Mouse (Mus musculus) embryonic fibroblast, embryonic 13.5 days (primary cell): ENCODE results near the gene Srm. TPM values are rescaled to one million over a fixed set of nuclear protein-coding genes. Genes with fewer than 3 reads are reported as not detected.

ENCODE experiments used
- H3K27ac ChIP-seq: 2 replicates; pipeline ENCODE4 v1.5.1; 2012; ENCODE audit warnings: low read length, control low read depth, inconsistent platforms; ENCODE audit not compliant: insufficient read depth
- H3K4me1 ChIP-seq: 2 replicates; pipeline ENCODE4 v1.6.1; 2011; ENCODE audit warnings: low read length; ENCODE audit not compliant: control insufficient read depth, insufficient read depth
- H3K4me3 ChIP-seq: 2 replicates; pipeline ENCODE4 v1.5.1; 2011; ENCODE audit warnings: mild to moderate bottlenecking, control low read depth, low read length; ENCODE audit not compliant: insufficient read depth
- CTCF ChIP-seq: IDR thresholded peaks from 2 replicates; pipeline ENCODE4 v1.5.1; 2011; ENCODE audit warnings: mild to moderate bottlenecking, control low read depth, low read length, moderate library complexity, borderline replicate concordance; ENCODE audit not compliant: insufficient read depth
- POLR2A ChIP-seq: IDR thresholded peaks from 2 replicates; pipeline ENCODE4 v1.6.1; 2011; ENCODE audit warnings: low read depth, mild to moderate bottlenecking, control low read depth, low read length, moderate library complexity
- polyA plus RNA-seq: library from polyadenylated mRNA; stranded (reverse); fragments of >200 nt; gene quantifications from 2 replicates; pipeline ENCODE4 v1.2.4, GENCODE M21; 2011; ENCODE audit warnings: low read depth; ENCODE audit not compliant: missing spikeins, insufficient read length

The Srm gene
- polyA plus RNA-seq, 1 experiment: 110 TPM

DNA sequence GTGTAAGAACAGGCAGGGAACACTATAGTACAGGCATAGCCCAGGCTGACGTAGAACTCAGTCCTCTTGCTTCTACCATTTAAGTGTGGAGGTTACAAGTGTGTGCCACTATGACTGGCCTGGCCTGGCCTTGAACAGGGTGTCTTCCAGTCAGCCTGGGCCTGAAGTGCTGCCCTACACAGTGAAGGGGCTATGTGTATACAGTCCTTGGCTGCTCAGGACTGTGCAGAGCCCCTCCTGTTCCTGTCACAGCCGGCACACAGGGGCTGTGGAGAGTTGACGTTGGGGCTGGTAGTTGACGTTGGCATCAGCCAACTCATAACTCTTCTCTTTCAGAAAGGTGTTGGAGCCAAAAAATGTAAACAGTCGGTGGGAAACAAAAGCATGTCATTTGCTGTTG is 9.9 kb upstream of the Srm start:
- H3K4me1 ChIP-seq: no peaks in the 10 kb centered on the region

DNA sequence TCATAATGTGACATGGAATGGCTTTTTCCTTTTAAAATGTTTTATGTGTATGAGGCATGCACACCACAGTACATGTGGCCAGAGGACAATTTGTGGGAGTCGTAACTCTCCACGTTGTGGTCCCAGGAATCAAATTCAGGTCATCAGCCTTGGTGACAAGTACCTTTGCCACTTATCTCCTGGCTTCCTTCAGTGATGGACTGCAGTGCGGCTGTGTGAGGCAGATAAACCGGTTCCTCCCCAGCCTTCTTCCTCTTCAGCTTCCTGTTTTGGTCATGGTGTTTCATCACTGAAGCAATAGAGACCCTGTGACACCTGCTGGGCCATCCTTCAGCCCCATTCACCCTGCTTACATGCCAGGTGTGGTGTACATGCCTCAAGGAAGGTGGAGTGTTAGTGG is 8.0 kb upstream of the Srm start:
- Histone ChIP-seq H3K27ac (no peak overlapping the region), H3K4me1 (no peaks in the 10 kb centered on the region), H3K4me3 (no peak overlapping the region)
- TF ChIP-seq CTCF: no peak
- no peak for TF ChIP-seq POLR2A

More for the DNA sequence above, 9.9 kb upstream of the Srm start:
- Histone ChIP-seq H3K27ac (no peak overlapping the region), H3K4me3 (no peak overlapping the region)
- no peak for TF ChIP-seq CTCF
- no peak for TF ChIP-seq POLR2A

DNA sequence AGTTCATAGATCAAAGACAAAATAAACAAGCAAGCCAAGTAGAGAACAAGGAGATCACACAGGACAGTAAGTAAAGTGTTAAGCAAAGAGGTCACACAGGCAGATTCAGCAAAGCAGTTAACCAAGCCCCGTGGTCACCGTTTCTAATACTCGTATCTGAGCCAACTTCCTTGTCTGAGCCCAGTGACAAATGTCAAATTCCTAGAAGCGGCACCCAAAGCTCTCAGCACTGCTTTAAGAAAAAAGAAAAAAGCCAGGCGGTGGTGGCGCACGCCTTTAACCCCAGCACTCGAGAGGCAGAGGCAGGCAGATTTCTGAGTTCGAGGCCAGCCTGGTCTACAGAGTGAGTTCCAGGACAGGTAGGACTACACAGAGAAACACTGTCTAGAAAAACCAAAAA is 4.7 kb upstream of the Srm start:
- TF ChIP-seq POLR2A: no peak
- TF ChIP-seq CTCF: no peak
- H3K4me3 ChIP-seq: no peak overlapping the region
- no peak overlapping the region for H3K27ac ChIP-seq
- peaks cover 2% of the 10 kb centered on the region; the same call in 1 of the 2 replicates for H3K4me1 ChIP-seq

DNA sequence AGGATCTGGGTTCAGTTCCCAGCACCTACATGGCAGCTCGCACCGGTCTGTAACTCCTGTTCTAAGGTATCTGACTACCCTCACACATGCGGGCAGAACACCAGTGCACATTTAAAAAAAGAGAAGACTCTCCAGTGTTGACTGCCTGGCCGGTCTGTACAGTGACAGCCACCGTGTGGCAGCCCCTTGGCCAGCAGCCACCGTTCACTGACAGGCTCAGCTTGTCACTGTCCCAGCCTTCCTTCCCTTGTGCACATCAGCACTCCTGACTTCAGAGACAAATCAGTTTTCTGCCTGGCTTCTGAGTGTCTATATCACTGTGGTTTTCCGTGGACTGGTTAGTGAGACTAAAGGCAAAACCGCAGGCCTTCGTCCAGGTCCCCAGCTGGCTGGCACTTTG is 2.5 kb upstream of the Srm start:
- H3K4me1 ChIP-seq: peaks cover 6% of the 10 kb centered on the region
- H3K27ac ChIP-seq: no peak overlapping the region
- no peak overlapping the region for H3K4me3 ChIP-seq
- TF ChIP-seq POLR2A: no peak
- no peak for TF ChIP-seq CTCF

DNA sequence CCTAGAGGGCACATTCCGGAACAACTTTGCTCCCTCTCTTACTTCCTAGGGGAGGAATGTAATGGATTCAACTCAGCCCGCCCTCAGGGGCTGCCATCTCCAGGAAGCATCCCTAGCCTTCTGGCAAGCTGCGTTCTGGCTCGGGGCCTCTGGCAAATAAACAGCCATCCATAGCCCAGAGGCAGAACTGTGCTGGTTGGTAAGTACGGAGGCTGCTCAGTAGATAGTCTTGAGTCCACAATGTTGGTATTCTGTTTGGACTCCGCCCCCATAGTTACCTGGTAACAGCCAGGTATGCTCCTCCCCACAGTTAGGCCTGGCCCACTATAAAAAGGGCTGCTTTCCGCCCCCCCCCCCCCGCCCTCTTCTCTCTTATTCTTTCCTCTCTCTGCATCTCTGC is 1.7 kb upstream of the Srm start:
- H3K4me1 ChIP-seq: peaks cover 6% of the 10 kb centered on the region
- no peak overlapping the region for H3K4me3 ChIP-seq
- TF ChIP-seq POLR2A: no peak
- no peak for TF ChIP-seq CTCF

GRCm38 (mm10) chr4:148590421-148591170 is 707 bp upstream of the Srm start:
- TF ChIP-seq POLR2A (0 out of 2 replicates have a peak, but pooled peaks have one; percentile 43), CTCF (no peak)
- peak overlapping the region; percentile 59 for H3K4me3 ChIP-seq
- H3K27ac ChIP-seq: peak overlapping the region; percentile 48
- peaks cover 6% of the 10 kb centered on the region for H3K4me1 ChIP-seq

More for the DNA sequence above, 1.7 kb upstream of the Srm start:
- no peak overlapping the region for H3K27ac ChIP-seq

GRCm38 (mm10) chr4:148591637-148592380 is 506 bp downstream of the Srm start:
- TF ChIP-seq POLR2A (0 out of 2 replicates have a peak, but pooled peaks have one; percentile 11), CTCF (no peak)
- H3K4me3 ChIP-seq: peak overlapping the region; percentile 64
- H3K27ac ChIP-seq: 0 out of 2 replicates have a peak overlapping the region, but pooled peaks have one; percentile 27
- H3K4me1 ChIP-seq: peaks cover 6% of the 10 kb centered on the region

DNA sequence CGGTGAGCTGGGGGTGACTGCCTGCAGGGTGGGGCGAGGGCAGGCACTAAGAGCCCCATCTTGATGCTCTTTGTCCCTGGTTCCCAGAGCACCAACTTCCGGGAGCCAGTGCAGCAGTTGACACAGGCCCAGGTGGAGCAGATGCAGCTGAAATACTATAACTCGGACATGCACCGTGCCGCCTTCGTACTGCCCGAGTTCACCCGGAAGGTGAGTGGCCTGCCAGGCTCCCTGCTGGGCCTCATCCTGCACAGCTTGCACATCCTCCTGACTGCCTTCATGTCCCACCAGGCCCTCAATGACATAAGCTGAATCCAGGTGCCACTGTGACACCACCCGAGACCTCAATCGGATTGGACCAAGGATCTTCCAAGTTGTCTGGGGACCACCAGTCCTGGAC is 2.7 kb downstream of the Srm start:
- H3K4me1 ChIP-seq: peaks cover 6% of the 10 kb centered on the region
- TF ChIP-seq POLR2A: no peak
- TF ChIP-seq CTCF: no peak
- no peak overlapping the region for H3K4me3 ChIP-seq
- H3K27ac ChIP-seq: no peak overlapping the region

DNA sequence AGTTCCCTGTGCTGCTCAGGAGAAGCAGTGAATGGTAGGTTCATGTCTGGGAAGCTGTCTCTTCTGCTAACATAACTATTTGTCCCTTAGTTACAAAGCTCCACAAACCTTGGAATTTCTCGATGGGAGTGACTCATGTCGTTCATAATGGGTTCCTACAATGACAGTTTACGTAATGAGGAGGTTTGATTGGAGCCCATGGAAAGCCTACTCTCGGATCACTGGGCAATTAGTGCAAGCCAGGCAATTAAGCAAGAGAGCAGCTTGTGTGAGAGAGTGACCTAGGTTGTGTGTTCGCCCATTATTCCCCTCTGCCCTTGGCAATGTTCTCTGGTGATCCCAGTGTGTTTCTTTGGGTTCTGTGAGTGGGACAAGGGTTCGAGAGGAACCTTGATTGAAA is 4.6 kb downstream of the Srm start:
- Histone ChIP-seq H3K4me1 (peaks cover 4% of the 10 kb centered on the region; the same call in 1 of the 2 replicates), H3K4me3 (no peak overlapping the region), H3K27ac (no peak overlapping the region)
- TF ChIP-seq CTCF (no peak), POLR2A (no peak)

- TF ChIP-seq POLR2A (no peak), CTCF (no peak)
- H3K27ac ChIP-seq: no peak overlapping the region
- H3K4me1 ChIP-seq: peaks cover 4% of the 10 kb centered on the region; the same call in 1 of the 2 replicates
- H3K4me3 ChIP-seq: no peak overlapping the region
These were observed 5.4 kb downstream of the Srm start for GRCm38 (mm10) chr4:148596731-148597130.
